Mouse (Mus musculus) kidney, adult 2 months (tissue): ENCODE data around the gene Mreg.

ENCODE experiments used
- CTCF ChIP-seq: fragments of 200-500 bp; conservative IDR thresholded peaks from 2 replicates; pipeline ENCODE4 v1.5.1; 2011; ENCODE audit warnings: low read depth, mild to moderate bottlenecking, control low read depth, low read length, moderate library complexity, mixed read lengths; ENCODE audit not compliant: insufficient read depth, insufficient read length
- POLR2A ChIP-seq: fragments of 200-500 bp; IDR thresholded peaks from one replicate; pipeline ENCODE4 v1.6.1; 2011; ENCODE audit warnings: low read depth, low read length, control low read depth

- TF ChIP-seq CTCF (no peak), POLR2A (no peak)
Observed at GRCm38 (mm10) chr1:72171001-72171860, 40.9 kb downstream of the Mreg start.
